Mouse (Mus musculus): ENCODE data around the gene Lamb2. TPM values are rescaled to one million over a fixed set of nuclear protein-coding genes. Genes with fewer than 3 reads are reported as not detected.
A peak's percentile ranks its signal among the peaks of the same experiment; 100 is the strongest.

The Lamb2 gene
- polyA plus RNA-seq, 1 experiment from 2014 or later = 74.4 TPM

GRCm38 (mm10) chr9:108494905-108495304 lies 15.4 kb downstream of the Lamb2 start:
- Histone ChIP-seq H3K4me3 (no peak overlapping the region), H3K4me2 (no peak overlapping the region), H3K27ac (no peak overlapping the region), H3K27me3 (no peaks in the 10 kb centered on the region), H3K36me3 (peaks cover 76% of the 10 kb centered on the region), H3K9me3 (no peaks in the 10 kb centered on the region), H3K9ac (no peak overlapping the region), H3K4me1 (peaks cover 19% of the 10 kb centered on the region)
- ATAC-seq (ENCODE audit: borderline replicate concordance, extremely low read depth, low FRiP score, low TSS enrichment) = no peak
- WGBS = 83% methylated on average over 10 of the region's 10 CpGs

- WGBS = 91% methylated on average over 7 of the region's 7 CpGs
- Histone ChIP-seq H3K36me3 (peaks cover 91% of the 10 kb centered on the region), H3K9me3 (no peaks in the 10 kb centered on the region), H3K27me3 (no peaks in the 10 kb centered on the region), H3K4me1 (no peaks in the 10 kb centered on the region), H3K4me2 (no peak overlapping the region), H3K27ac (no peak overlapping the region), H3K4me3 (no peak overlapping the region), H3K9ac (no peak overlapping the region)
- ATAC-seq (ENCODE audit: borderline replicate concordance, extremely low read depth, low FRiP score, low TSS enrichment) = no peak
These were observed 19.7 kb downstream of the Lamb2 start for GRCm38 (mm10) chr9:108499231-108499630.

- H3K4me3 ChIP-seq = no peak overlapping the region
- H3K27me3 ChIP-seq = no peaks in the 10 kb centered on the region
- H3K27ac ChIP-seq = no peak overlapping the region
- 93% methylated on average over 15 of the region's 15 CpGs for WGBS
- H3K4me1 ChIP-seq = no peaks in the 10 kb centered on the region
- H3K36me3 ChIP-seq = peaks cover 84% of the 10 kb centered on the region
- no peak for ATAC-seq (ENCODE audit: borderline replicate concordance, extremely low read depth, low FRiP score, low TSS enrichment)
- no peak overlapping the region for H3K4me2 ChIP-seq
- H3K9me3 ChIP-seq = no peaks in the 10 kb centered on the region
- no peak overlapping the region for H3K9ac ChIP-seq
These were observed 20.4 kb downstream of the Lamb2 start for GRCm38 (mm10) chr9:108499943-108500342.

GRCm38 (mm10) chr9:108506901-108507300 lies 27.4 kb downstream of the Lamb2 start:
- peaks cover 19% of the 10 kb centered on the region for H3K4me1 ChIP-seq
- peak overlapping the region; percentile 79; the same call in 1 of the 2 replicates for H3K27ac ChIP-seq
- ATAC-seq (ENCODE audit: borderline replicate concordance, extremely low read depth, low FRiP score, low TSS enrichment) = no peak
- H3K27me3 ChIP-seq = no peaks in the 10 kb centered on the region
- no peak overlapping the region for H3K9ac ChIP-seq
- H3K36me3 ChIP-seq = peaks cover 41% of the 10 kb centered on the region
- 88% methylated on average over 7 of the region's 7 CpGs for WGBS
- no peaks in the 10 kb centered on the region for H3K9me3 ChIP-seq
- H3K4me3 ChIP-seq = peak overlapping the region; percentile 78
- H3K4me2 ChIP-seq = peak overlapping the region; percentile 75

- H3K4me2 ChIP-seq = peak within 1 kb of the TSS; percentile 75
- H3K9me3 ChIP-seq = no peaks in the 10 kb centered on the region
- peak within 1 kb of the TSS; percentile 79 for H3K27ac ChIP-seq
- no peaks in the 10 kb centered on the region for H3K27me3 ChIP-seq
- peaks cover 19% of the 10 kb centered on the region for H3K4me1 ChIP-seq
- under 1% methylated on average over 37 of the region's 37 CpGs for WGBS
- peak within 1 kb of the TSS; percentile 78 for H3K4me3 ChIP-seq
- peak; percentile 96 for ATAC-seq (ENCODE audit: borderline replicate concordance, extremely low read depth, low FRiP score, low TSS enrichment)
- H3K36me3 ChIP-seq = peaks cover 41% of the 10 kb centered on the region
- peak within 1 kb of the TSS; percentile 87 for H3K9ac ChIP-seq
These were observed 28.3 kb downstream of the Lamb2 start, which contains the start of gene Qars for GRCm38 (mm10) chr9:108507619-108508434. Gene Qars, plus strand, starts transcription at chr9:108507706.

GRCm38 (mm10) chr9:108508776-108509175 lies 29.2 kb downstream of the Lamb2 start:
- H3K4me1 ChIP-seq = peaks cover 19% of the 10 kb centered on the region
- ATAC-seq (ENCODE audit: borderline replicate concordance, extremely low read depth, low FRiP score, low TSS enrichment) = no peak
- no peaks in the 10 kb centered on the region for H3K9me3 ChIP-seq
- peak overlapping the region; percentile 87; the same call in 1 of the 2 replicates for H3K9ac ChIP-seq
- peak overlapping the region; percentile 75 for H3K4me2 ChIP-seq
- no peak overlapping the region for H3K27ac ChIP-seq
- 84% methylated on average over 7 of the region's 7 CpGs for WGBS
- H3K36me3 ChIP-seq = peaks cover 46% of the 10 kb centered on the region
- peak overlapping the region; percentile 78 for H3K4me3 ChIP-seq
- no peaks in the 10 kb centered on the region for H3K27me3 ChIP-seq

GRCm38 (mm10) chr9:108516380-108517251 lies 37.1 kb downstream of the Lamb2 start, which contains the start of gene Qrich1:
Gene Qrich1, plus strand, starts transcription at chr9:108516806.
- Histone ChIP-seq H3K27ac (peak within 1 kb of the TSS; percentile 99), H3K4me1 (peaks cover 19% of the 10 kb centered on the region; the same call in 1 of the 2 replicates), H3K9me3 (no peaks in the 10 kb centered on the region), H3K27me3 (no peaks in the 10 kb centered on the region), H3K4me3 (peak within 1 kb of the TSS; percentile 100), H3K9ac (peak within 1 kb of the TSS; percentile 98), H3K4me2 (peak within 1 kb of the TSS; percentile 75), H3K36me3 (peaks cover 45% of the 10 kb centered on the region)
- peak; percentile 94 for ATAC-seq (ENCODE audit: borderline replicate concordance, extremely low read depth, low FRiP score, low TSS enrichment)
- WGBS = under 1% methylated on average over 55 of the region's 55 CpGs

GRCm38 (mm10) chr9:108517253-108517930 lies 37.9 kb downstream of the Lamb2 start:
- Histone ChIP-seq H3K36me3 (peaks cover 38% of the 10 kb centered on the region), H3K27ac (peak overlapping the region; percentile 99), H3K9ac (peak overlapping the region; percentile 98), H3K4me2 (peak overlapping the region; percentile 75), H3K9me3 (no peaks in the 10 kb centered on the region), H3K4me3 (peak overlapping the region; percentile 100), H3K27me3 (no peaks in the 10 kb centered on the region), H3K4me1 (peaks cover 19% of the 10 kb centered on the region; the same call in 1 of the 2 replicates)
- ATAC-seq (ENCODE audit: borderline replicate concordance, extremely low read depth, low FRiP score, low TSS enrichment) = peak; percentile 88
- under 1% methylated on average over 94 of the region's 95 CpGs for WGBS

- H3K27me3 ChIP-seq = no peaks in the 10 kb centered on the region
- peak overlapping the region; percentile 75 for H3K4me2 ChIP-seq
- peaks cover 19% of the 10 kb centered on the region; the same call in 1 of the 2 replicates for H3K4me1 ChIP-seq
- peak; percentile 13 for ATAC-seq (ENCODE audit: borderline replicate concordance, extremely low read depth, low FRiP score, low TSS enrichment)
- 0% methylated on average over 13 of the region's 13 CpGs for WGBS
- peaks cover 32% of the 10 kb centered on the region for H3K36me3 ChIP-seq
- H3K4me3 ChIP-seq = peak overlapping the region; percentile 100
- H3K9me3 ChIP-seq = no peaks in the 10 kb centered on the region
- peak overlapping the region; percentile 99 for H3K27ac ChIP-seq
- peak overlapping the region; percentile 98 for H3K9ac ChIP-seq
These were observed 38.4 kb downstream of the Lamb2 start for GRCm38 (mm10) chr9:108517931-108518332.

GRCm38 (mm10) chr9:108521604-108522003 lies 42.1 kb downstream of the Lamb2 start:
- Histone ChIP-seq H3K4me2 (no peak overlapping the region), H3K9me3 (no peaks in the 10 kb centered on the region), H3K27me3 (no peaks in the 10 kb centered on the region), H3K4me1 (peaks cover 14% of the 10 kb centered on the region; the same call in 1 of the 2 replicates), H3K9ac (no peak overlapping the region), H3K36me3 (peaks cover 14% of the 10 kb centered on the region; the same call in 1 of the 2 replicates), H3K27ac (no peak overlapping the region), H3K4me3 (no peak overlapping the region)
- 80% methylated on average over 2 of the region's 2 CpGs for WGBS
- no peak for ATAC-seq (ENCODE audit: borderline replicate concordance, extremely low read depth, low FRiP score, low TSS enrichment)

GRCm38 (mm10) chr9:108523341-108523740 lies 43.8 kb downstream of the Lamb2 start:
- Histone ChIP-seq H3K4me2 (no peak overlapping the region), H3K36me3 (peaks cover 16% of the 10 kb centered on the region), H3K9me3 (no peaks in the 10 kb centered on the region), H3K27ac (no peak overlapping the region), H3K27me3 (no peaks in the 10 kb centered on the region), H3K4me1 (peaks cover 14% of the 10 kb centered on the region; the same call in 1 of the 2 replicates), H3K4me3 (no peak overlapping the region), H3K9ac (no peak overlapping the region)
- no peak for ATAC-seq (ENCODE audit: borderline replicate concordance, extremely low read depth, low FRiP score, low TSS enrichment)
- 94% methylated on average over 4 of the region's 4 CpGs for WGBS
